Mouse (Mus musculus): ENCODE results near the gene Dab1.

DNA sequence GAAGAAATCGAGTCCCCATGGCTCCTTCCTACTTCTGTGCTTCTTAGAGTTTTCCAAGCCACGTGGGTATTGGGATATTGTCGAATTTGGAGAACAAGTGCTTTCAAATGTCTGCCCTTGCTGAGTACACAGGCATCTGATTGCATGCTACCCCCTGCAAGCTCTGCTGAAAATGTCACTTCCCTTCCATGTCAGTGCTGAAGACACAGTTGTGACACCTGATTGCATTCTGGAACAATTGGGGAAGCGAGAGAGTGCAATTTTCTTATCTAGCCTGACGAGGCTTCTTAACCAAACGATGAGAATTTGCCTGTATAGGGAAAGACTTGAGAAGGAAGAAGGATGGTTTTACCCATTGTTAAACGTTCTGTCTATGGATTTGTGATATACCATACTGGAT, 95.8 kb downstream of the Dab1 start:
- no peak for TF ChIP-seq CTCF (IDR thresholded peaks at IDR 0.05; ENCODE audit: borderline replicate concordance, insufficient read depth, low read depth, low read length)
- no peak for TF ChIP-seq POLR2A (IDR thresholded peaks at IDR 0.05; ENCODE audit: borderline replicate concordance, insufficient read depth, low read length)
